Mouse (Mus musculus): ENCODE measurements around the gene Mrpl53. TPM values are rescaled to one million over a fixed set of nuclear protein-coding genes. Genes with fewer than 3 reads are reported as not detected.

Mrpl53 gene
- total RNA-seq, 2 experiments from 2014 or later, result 54.5 to 59.6 TPM

DNA sequence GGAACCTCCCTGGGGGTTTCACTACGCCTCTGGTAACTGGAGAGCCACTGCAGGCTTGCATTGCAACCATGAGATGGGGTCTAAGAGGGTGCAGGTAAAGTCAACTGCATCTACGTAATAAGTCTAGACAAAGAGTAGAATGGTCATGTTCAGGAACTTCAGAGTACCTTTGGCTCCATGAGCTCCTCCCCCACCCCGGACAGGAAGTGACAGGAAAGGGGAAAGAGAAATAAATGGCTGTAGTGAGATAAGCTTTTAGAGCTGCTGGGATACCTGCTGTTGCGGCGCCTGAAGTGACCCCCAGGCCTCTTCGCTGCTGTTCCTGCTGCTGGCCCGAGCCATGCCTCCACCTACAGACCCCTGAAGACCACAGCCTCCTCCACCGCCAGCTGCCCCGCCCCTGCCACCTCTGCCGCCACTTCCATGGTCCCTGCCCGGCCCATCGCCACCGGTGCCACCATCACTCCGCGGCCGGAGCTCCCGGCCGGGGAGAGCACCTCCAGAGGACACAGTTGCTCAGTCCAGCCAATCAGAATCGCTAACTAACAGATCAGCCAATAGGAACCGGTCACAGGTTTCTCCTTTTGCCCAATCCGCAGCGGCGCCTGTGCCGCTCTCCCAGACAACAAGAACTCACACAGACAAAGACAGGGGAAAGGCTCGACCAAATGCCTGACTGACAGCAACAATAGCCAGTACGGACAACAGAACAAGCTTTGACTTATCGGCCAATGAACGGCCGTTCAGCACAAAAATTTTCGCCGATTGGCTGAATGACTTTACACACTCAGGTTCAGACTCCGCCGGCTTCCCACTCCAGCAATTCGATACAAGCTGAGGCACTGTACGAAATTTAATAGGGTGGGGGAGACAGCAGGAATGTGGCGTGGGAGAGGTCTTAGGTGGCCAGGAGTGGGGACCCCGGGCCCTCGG, 12.4 kb downstream of the Mrpl53 start, which contains the start of gene Wbp1:
Gene Wbp1, minus strand, starts transcription at position 630 of the 933 bp plus-strand sequence.
- DNase-seq (ENCODE audit: low spot score in 2 of 2), result peak; percentile 91 to 96

DNA sequence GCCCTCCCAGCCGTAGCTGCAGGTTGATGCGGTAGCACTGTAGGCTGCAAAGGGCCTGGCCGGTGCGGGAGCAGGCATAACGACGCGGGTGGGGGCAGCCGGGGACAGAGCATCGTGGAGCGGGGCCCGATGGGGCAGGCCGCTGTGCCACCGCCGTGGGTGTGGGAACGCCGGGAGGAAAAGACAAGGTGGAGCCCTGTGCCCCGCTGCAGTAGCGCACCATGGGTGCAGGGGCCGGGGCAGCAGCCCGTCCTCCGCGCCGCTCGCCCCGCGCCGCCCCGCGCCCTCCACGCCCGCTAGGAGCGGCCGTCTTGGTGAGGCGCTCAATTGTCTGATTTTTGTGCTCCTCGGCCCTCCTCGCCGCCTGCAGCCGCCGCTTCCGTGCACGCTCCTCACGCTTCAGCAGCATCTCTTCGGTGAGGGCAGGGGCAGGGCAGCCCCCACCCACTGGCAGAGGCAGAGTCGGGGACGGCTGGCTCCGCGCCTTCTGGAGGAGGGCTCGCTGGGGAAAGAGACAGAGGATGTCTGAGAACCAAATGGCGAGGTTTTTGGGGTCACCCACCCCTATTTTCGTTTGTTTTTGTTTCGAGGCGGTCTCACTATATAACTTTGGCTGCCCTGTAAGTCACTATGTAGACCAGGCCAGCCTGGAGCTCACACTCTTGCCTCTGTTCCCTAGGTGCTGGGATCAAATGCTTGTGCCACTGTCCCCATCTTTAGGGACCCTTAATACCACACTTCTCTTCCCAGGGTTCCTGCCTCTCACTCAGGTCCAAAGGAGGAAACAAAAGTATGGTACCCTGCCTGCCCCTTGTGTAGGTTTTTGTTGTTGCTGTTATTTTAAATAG, 13.2 kb downstream of the Mrpl53 start:
- DNase-seq (ENCODE audit: low spot score in 2 of 2), result peak in 1 of 2 experiments; percentile 11

DNA sequence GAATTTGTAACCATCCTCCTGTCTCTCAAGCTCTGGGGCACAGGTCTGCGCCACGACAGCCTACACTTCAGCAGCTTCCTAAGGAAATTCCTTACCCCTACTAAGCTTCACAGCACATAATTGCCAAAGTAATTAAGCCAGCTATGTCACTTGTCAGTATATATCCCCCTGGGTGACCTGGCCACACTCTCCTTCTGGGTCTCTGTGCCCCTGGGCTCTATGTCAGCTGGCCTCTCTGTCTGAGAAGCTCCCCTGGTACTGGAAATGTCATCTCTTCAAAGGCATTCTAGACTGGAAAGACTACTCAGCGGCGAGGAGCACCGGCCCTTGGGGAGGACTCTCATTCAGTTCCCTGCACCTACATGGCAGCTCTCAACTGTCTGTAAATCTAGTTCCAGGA, 14.1 kb downstream of the Mrpl53 start:
- DNase-seq (ENCODE audit: low spot score in 2 of 2), result no peak

DNA sequence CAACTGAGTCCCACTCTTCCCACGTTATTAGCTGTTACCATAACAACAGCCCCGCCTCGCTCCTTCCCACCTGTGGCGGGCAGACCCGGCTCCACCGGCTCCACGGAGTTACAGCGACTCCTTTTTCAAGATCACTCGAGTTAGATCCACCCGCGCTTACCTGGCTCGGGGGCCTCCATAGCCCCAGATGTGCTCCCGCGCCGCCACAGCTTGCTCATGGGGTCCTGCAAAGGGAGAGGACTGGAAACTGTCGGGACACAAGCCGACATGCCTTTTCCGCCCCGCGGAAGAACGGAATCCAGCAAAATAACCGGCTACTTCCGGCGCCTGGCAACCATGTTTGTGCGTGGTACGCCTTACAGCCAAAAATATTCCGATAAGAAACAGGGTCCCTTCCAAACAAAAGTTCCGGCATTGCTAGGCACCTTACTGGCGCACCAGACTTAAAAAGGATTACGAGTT, 16.0 kb downstream of the Mrpl53 start:
- DNase-seq (ENCODE audit: low spot score in 2 of 2), result peak; percentile 84 to 89

DNA sequence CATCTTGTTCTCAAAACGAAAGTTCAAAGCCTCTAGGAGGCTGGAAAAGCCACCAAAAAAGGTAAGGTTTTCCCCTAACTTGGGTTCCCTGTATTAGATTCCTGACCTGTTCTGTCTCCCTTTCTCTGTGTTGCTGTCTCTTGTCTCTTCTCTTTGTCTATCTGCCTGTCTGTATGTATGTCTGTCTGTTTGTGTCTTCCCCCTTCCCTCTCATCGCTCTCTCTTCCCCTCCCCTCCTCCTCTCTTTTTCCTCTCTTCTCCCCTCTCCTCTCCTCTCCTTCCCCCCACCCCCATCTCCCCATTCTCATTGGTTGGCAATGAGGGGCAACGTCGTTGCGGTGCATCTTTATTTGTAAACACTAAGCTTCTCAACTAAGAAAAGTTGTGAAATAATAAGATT, 16.5 kb downstream of the Mrpl53 start, which contains the start of gene Ino80b:
Gene Ino80b, minus strand, starts transcription at position 101 of the 400 bp plus-strand sequence.
- DNase-seq (ENCODE audit: low spot score in 2 of 2), result no peak

DNA sequence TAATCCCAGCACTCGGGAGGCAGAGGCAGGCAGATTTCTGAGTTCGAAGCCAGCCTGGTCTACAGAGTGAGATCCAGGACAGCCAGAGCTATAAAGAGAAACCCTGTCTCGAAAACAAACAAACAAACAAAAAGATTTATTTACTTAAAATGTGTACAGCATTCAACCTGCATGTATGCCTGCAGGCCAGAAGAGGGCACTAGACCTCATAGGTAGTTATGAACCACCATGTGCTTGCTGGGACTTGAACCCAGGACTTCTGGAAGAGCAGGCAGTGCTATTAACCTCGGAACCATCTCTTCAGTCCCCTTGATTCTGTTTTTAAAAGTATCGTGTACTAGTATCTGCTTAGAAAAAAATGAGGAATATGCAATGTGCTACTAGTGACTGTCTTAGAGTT, 18.6 kb downstream of the Mrpl53 start:
- no peak for DNase-seq (ENCODE audit: low spot score in 2 of 2)

DNA sequence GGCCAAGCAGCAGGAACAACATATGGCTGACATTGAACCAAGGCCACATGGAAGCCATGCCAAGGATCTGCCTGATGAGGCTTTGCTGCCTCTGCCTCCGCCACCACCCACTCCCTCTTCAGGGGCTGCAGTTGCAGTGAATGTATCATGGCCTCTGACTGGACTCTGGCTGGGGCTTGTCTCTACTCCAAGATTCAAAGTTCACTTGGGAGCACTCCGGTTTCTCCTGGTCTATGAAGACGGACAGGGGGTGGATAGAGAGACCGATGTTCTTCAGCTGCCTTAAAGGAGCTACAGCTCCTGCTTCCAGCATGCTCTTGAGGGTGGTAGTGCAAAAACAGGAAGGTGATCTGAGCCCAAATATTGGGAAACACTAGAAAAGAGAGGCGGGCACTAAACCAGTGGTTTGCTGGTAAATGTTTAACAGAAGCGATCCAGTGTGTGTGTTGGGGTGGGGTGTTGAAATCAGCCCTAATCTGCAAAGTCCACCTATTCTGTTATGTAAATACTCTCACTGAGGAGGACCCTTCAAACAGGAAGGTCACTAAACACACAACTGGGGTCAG, 22.7 kb downstream of the Mrpl53 start:
- DNase-seq (ENCODE audit: low spot score in 2 of 2), result no peak

DNA sequence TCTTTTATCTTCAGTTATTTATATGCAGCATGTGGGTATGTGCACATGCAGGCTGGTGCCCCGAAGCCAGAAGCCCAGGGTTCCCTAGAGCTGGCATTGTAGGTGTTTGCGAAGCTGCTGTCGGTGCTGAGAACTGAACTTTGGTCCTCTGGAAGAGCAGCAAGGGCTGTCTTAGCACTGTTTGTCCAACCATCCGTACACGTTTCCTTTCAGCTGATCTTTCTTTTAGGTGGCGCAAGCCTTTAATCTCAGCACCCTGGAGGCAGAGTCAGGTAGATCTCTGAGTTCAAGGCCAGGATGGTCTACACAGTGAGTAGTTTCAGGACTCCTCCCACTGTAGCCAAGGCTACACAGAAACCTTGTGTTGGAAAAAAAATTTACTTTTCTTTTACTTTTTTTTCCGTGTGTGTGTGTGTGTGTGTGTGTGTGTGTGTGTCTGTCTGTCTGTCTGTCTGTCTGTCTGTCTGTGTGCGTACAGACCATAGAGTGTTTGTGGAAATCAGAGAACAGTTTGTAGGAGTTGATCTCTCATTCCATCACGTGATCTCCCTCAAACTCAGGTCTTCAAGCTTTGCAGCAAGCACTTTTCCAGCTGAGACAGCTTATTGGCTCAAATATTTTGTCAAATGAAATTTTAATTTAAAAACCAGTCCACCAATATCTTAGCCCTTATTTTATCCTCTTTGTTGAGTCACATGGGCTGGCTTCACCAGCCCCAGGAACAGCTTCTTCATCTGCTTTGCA, 23.5 kb downstream of the Mrpl53 start:
- no peak for DNase-seq (ENCODE audit: low spot score in 2 of 2)

DNA sequence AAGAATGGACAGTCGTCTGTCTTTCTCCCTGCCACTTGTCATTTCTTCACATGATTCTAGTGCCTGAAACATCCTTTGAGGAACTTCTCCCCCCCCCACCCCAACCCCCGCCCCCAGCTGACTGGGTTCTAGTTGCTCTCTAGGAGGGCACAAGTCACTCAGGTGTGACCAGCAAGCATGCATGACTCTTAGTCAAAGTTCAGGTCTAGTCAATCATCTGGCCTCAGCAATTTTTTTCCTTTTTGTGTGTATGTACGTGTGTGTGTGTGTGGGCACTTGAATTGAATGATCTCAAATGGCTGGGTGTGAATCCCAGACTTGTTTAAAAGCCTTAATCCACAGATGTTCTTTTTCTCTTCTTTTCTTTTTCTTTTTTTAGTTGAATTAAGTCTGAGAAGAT, 25.4 kb downstream of the Mrpl53 start:
- DNase-seq (ENCODE audit: low spot score in 2 of 2), result no peak

DNA sequence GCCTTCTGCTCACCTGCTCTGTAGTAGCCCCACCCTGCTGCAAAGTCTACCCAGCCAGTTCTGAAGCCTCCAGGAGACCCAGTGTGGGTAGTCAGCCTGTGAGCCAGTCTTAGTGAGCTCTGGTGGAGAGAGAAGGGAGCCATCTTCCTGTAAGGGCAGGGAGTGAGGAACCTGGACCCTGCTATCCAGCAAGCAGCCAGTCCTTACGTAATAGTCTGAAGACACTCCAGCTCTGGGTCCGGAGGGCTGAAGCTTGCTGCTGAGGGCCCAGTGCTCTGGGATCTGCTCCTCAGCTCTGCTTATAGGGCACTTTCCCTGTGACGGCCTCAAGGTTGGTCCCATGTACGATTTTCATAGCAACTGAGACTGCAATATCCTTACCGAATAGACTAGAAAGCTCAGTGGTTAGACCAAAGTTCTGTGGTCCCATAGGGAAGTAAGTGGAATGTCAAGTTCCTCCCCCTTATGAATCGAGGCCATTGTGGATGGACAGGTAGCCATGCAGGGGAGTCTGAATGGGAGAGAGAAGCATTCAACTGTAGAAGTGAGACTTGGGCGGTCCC, 26.2 kb downstream of the Mrpl53 start, which contains the start of gene Rtkn:
Gene Rtkn, plus strand, starts transcription at position 513 of the 563 bp plus-strand sequence.
- no peak for DNase-seq (ENCODE audit: low spot score in 2 of 2)

DNA sequence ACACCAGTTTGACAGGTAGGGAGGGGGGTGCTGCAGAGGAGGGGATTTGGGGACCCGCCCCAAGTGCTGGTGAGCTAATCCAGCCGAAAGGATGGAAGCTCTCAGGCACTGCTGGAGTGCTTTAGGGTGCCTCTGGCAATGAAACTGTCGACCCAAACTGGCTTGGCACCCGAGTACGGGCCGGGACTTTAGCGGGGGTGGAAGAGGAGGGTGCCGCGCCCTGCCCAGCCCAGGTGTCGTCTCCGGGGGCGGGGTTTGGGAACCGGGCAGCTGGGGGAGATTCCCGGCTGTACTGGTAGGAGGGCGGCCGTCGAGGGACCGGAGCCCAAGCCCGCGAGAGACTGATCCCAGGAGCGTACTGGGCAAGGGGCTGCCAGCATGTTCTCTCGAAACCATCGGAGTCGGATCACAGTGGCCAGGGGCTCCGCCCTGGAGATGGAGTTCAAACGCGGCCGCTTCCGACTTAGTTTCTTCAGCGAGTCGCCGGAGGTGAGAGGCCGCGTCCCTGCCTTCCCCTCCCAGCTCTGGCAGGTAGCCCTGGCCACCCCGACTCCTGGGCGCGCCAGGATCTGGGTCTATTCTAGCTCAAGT, 26.8 kb downstream of the Mrpl53 start:
- no peak for DNase-seq (ENCODE audit: low spot score in 2 of 2)

DNA sequence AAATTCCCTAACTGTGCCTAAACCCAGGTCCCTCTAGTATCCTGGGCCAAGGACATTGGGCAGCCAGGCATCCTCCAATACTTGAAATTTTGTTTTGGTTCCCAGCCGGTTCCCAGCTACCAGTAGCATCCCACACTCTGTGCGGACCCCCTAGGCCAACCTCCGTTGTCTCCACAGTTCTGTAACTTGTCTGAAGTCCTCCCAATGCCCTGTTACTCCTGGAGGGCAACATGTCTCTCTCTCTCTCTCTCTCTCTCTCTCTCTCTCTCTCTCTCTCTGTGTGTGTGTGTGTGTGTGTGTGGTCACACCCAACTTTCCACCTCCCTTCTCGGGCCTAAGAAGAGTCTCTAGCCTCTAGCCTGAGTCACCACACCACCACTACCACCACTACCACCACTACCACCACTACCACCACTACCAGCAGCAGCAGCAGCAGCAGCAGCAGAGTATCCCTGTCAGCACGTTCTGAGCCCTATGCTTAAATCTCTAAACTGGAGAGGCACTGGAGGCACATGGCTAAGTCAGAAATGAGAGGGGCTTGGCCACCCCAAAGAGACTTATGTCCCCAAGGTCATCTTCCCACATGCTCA, 27.5 kb downstream of the Mrpl53 start:
- DNase-seq (ENCODE audit: low spot score in 2 of 2), result no peak

DNA sequence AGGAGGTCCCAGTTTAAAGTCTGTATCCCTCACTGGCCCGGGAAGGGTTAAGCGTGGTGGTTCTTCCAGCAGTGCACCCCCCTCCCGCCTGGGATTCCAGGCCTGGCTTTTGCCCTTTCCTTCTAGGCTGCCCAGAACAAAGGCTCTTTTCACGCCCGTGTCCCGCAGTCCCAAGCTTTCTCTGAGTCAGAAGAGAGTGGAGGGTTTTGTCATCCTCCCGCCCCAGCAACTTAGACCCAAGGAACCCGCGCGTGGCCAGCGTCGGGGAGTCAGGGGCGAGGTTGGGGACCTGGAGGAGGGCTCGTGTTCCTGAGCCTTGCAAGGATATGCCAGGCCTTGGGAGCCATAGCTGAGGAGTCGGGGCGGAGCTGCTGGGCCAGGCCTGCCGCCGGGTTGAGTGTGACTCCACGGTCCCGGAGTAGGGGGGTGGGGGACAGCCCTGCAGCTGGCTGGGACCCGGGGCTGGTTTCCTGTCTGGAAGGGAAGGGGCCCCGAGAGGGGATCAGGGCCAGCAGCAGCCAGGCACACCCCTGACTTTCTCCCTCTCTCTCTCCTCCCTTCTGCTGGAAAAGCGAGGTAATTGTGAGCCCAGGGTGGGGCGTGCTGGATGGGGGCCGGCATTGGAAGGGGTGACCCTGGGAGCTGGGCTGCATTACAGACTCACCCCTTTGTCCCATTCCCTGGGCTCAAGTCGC, 28.2 kb downstream of the Mrpl53 start:
- DNase-seq (ENCODE audit: low spot score in 2 of 2), result no peak

DNA sequence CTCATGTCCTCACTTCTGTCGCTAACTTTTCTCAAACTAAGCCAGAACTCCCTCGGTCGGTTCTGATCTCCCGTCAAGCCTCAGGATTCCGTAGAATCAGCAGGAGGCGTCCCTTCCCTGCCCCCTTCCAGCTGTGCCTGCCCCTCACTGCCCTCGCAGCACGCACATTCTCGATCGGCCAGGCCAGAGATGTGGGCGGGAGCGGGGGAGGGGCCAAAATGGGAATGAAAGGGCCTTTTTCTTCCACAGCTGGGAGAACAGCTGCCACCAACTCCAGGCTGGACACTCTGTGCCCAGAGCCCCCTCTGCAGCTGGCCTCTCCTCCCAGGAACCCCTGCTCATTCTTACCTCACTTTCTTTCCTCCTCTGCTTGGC, 28.7 kb downstream of the Mrpl53 start:
- peak; percentile 58 to 60 for DNase-seq (ENCODE audit: low spot score in 2 of 2)

DNA sequence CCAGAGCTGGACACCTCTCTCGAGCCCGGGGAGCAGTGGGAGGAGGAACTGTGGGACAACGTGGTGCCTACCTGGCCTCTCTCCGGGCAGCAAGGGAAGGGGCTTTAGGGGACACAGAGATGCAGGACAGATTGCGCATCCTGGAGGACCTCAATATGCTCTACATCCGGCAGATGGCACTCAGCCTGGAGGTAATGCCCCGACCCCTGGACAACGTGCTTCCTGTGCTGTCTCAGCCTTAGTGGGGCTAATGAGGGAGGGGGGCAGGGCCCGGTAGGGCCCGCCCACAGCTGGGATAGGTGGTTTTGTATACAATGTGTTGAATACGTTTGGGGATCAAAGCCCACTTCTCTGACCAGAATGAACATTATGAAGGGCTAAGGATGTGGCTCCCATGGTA, 29.2 kb downstream of the Mrpl53 start:
- no peak for DNase-seq (ENCODE audit: low spot score in 2 of 2)

DNA sequence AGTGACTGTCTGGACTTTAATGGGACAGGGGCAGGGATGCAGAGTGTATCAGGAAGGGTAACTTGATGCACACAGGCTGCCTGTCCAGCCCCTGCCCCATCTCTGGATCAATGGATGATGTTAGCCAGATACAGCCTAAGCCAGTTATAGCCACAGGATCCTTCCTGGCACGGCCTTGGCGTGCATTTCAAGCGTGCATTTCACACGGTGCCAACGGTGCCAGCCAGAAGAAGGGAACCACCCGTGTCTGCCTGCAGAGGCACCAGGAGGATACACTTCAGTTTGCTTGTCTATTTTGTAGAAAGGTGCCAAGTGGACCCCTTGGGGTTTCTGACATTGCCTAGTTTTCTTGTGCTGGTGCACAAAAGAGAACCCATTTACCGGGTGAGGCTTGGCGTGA, 31.2 kb downstream of the Mrpl53 start:
- DNase-seq (ENCODE audit: low spot score in 2 of 2), result no peak

DNA sequence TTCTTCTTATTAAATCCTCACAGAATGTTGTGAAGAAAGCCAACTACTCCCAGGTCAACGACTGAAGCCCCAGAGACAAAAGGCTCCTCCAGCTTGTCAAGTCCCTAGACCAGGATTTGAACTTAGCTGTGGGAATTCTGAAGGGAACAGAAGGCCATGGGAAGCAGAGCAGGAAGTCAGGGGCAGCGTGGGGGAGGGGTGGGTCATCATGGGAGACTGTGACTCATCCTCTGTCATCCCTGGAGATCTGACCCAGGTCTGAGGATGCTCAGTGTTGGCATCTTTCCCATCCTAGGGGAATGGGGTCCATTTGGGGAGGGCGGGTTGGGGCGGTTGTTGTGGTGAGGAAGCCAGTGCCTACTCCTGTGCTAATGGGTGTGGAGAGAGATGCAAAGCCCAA, 32.8 kb downstream of the Mrpl53 start:
- DNase-seq (ENCODE audit: low spot score in 2 of 2), result no peak

DNA sequence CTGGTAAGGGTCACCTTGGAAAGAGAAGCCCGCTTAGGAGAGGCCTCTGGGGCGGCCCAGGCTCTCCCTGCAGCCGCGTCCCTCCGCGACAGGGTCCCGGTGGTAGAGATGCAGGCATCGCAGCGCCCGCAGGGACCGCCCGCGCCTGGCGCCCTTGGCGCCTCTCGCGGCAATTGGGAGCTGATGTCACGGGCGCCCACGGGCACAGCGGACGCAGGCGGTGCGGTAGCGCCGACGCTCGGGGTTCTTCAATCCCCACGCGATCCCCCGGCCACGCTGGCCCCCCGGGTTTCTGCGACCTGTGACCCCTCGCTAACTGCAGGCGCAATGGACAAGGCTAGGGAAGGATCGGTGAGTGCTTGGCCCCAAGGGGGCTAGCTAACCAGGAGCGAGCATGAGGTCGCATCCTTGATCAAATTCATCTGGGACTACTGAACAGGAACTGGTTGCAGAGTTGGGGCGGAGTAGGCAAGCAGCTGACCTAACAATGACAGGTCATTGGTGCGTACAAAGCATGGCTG, 33.4 kb downstream of the Mrpl53 start:
- DNase-seq (ENCODE audit: low spot score in 2 of 2), result peak; percentile 66 to 82

DNA sequence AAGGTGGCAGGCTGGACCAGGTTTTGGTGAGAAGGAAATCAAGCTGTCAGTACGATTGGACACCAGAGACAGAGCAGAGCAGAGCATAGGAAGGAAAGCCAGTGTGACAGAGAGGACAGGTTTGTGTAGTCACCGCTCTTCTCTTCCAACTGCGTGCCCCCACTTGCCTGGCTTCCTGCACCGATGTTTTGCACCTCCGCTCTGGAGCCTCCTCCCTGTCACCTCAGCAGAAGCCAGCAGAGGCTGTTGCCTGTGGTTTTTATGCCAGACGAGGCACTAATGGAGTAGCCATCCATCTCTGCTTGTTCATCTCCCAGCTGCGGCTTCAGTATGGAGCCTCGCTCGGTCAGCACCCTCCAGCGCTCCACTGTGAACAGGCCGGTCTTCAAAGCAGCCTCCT, 34.0 kb downstream of the Mrpl53 start:
- DNase-seq (ENCODE audit: low spot score in 2 of 2), result peak; percentile 45 to 66

Measured in left cerebral cortex, adult 18-20 months (tissue).